Mouse (Mus musculus): ENCODE measurements around the gene Ep300.

Ep300 gene

GRCm38 (mm10) chr15:81584913-81585745 lies at the start of gene Ep300:
Gene Ep300, plus strand, starts transcription at chr15:81585351.
- peak; percentile 89 for DNase-seq (ENCODE audit: low spot score)

- no peak for DNase-seq (ENCODE audit: low spot score)
Observed at GRCm38 (mm10) chr15:81535881-81536351, 49.2 kb upstream of the Ep300 start.

- no peak for DNase-seq (ENCODE audit: low spot score)
Observed at GRCm38 (mm10) chr15:81538149-81538548, 47.0 kb upstream of the Ep300 start.

GRCm38 (mm10) chr15:81539560-81539959 lies 45.6 kb upstream of the Ep300 start:
- DNase-seq (ENCODE audit: low spot score): no peak

GRCm38 (mm10) chr15:81544916-81545315 lies 40.2 kb upstream of the Ep300 start:
- DNase-seq (ENCODE audit: low spot score): no peak

- no peak for DNase-seq (ENCODE audit: low spot score)
Observed at GRCm38 (mm10) chr15:81545387-81546176, 39.6 kb upstream of the Ep300 start.

- no peak for DNase-seq (ENCODE audit: low spot score)
Observed at GRCm38 (mm10) chr15:81553455-81553854, 31.7 kb upstream of the Ep300 start.

- no peak for DNase-seq (ENCODE audit: low spot score)
Observed at GRCm38 (mm10) chr15:81554558-81555297, 30.4 kb upstream of the Ep300 start.

GRCm38 (mm10) chr15:81555986-81556385 lies 29.2 kb upstream of the Ep300 start:
- no peak for DNase-seq (ENCODE audit: low spot score)

GRCm38 (mm10) chr15:81561501-81561900 lies 23.6 kb upstream of the Ep300 start:
- no peak for DNase-seq (ENCODE audit: low spot score)

GRCm38 (mm10) chr15:81561996-81562395 lies 23.2 kb upstream of the Ep300 start:
- DNase-seq (ENCODE audit: low spot score): no peak

- no peak for DNase-seq (ENCODE audit: low spot score)
Observed at GRCm38 (mm10) chr15:81562491-81563488, 22.4 kb upstream of the Ep300 start.

GRCm38 (mm10) chr15:81568093-81568492 lies 17.1 kb upstream of the Ep300 start:
- DNase-seq (ENCODE audit: low spot score): no peak

GRCm38 (mm10) chr15:81568592-81568991 lies 16.6 kb upstream of the Ep300 start:
- no peak for DNase-seq (ENCODE audit: low spot score)

GRCm38 (mm10) chr15:81576961-81577360 lies 8.2 kb upstream of the Ep300 start:
- DNase-seq (ENCODE audit: low spot score): no peak

- DNase-seq (ENCODE audit: low spot score): peak; percentile 16
Observed at GRCm38 (mm10) chr15:81577743-81578165, 7.4 kb upstream of the Ep300 start.

- no peak for DNase-seq (ENCODE audit: low spot score)
Observed at GRCm38 (mm10) chr15:81584466-81584865, 685 bp upstream of the Ep300 start.

- DNase-seq (ENCODE audit: low spot score): peak; percentile 75
Observed at GRCm38 (mm10) chr15:81585746-81586461, 753 bp downstream of the Ep300 start.

- no peak for DNase-seq (ENCODE audit: low spot score)
Observed at GRCm38 (mm10) chr15:81586466-81586865, 1.3 kb downstream of the Ep300 start.

- DNase-seq (ENCODE audit: low spot score): no peak
Observed at GRCm38 (mm10) chr15:81587686-81588085, 2.5 kb downstream of the Ep300 start.

Measured in spleen, adult 12 weeks (tissue).